Mouse (Mus musculus) intestine, embryonic 14.5 days (tissue): ENCODE results near the gene Samm50. TPM values are rescaled to one million over a fixed set of nuclear protein-coding genes. Genes with fewer than 3 reads are reported as not detected.
A peak's percentile ranks its signal among the peaks of the same experiment; 100 is the strongest.

Experiments used
- ATAC-seq: fragments of 200-750 bp; cut with Nextera tagmentation; replicated peaks from 2 replicates; pipeline ENCODE4 v1.8.0; 2017; ENCODE audit warnings: low read depth, moderate number of reproducible peaks, moderate TSS enrichment, moderate library complexity; ENCODE audit not compliant: low FRiP score, low TSS enrichment
- DNase-seq: peaks from one replicate; pipeline ENCODE4 v3.0.0-alpha.2; 2018; ENCODE audit warnings: low spot score
- H3K27ac ChIP-seq: fragments of 300-500 bp; sonication (generic); 2 replicates; pipeline ENCODE4 v1.5.1; 2014; ENCODE audit warnings: low read depth, mild to moderate bottlenecking, control low read depth
- H3K27me3 ChIP-seq: fragments of 300-500 bp; sonication (generic); replicated peaks from 2 replicates; pipeline ENCODE4 v1.6.1; 2014; ENCODE audit warnings: low read length, control low read depth; ENCODE audit not compliant: control insufficient read depth, insufficient read depth
- H3K36me3 ChIP-seq: fragments of 300-500 bp; sonication (generic); 2 replicates; pipeline ENCODE4 v1.6.1; 2014; ENCODE audit warnings: low read length, control low read depth; ENCODE audit not compliant: control insufficient read depth, insufficient read depth
- H3K4me1 ChIP-seq: fragments of 300-500 bp; sonication (generic); replicated peaks from 2 replicates; pipeline ENCODE4 v1.6.1; 2014; ENCODE audit warnings: low read length, control low read depth, mixed read lengths; ENCODE audit not compliant: control insufficient read depth, insufficient read depth
- H3K4me2 ChIP-seq: fragments of 300-500 bp; sonication (generic); 2 replicates; pipeline ENCODE4 v1.6.1; 2014; ENCODE audit warnings: low read length
- H3K4me3 ChIP-seq: fragments of 300-500 bp; sonication (generic); 2 replicates; pipeline ENCODE4 v1.5.1; 2014; ENCODE audit warnings: low read depth, low read length, control low read depth, mixed read lengths
- H3K9ac ChIP-seq: fragments of 300-500 bp; sonication (generic); 2 replicates; pipeline ENCODE4 v1.6.1; 2014; ENCODE audit warnings: mild to moderate bottlenecking, low read length
- H3K9me3 ChIP-seq: fragments of 300-500 bp; sonication (generic); 2 replicates; pipeline ENCODE4 v1.6.1; 2016; ENCODE audit warnings: low read length, control low read depth; ENCODE audit not compliant: control insufficient read depth
- WGBS: fragments of 180-500 bp; shearing (Covaris S2); extraction: QIAGEN DNeasy Blood & Tissue Kit; methylation state at CpG from one replicate; pipeline ENCODE4 v1.1.7; 2014; 5-methylcytosine and 5-hydroxymethylcytosine counted together
- polyA plus RNA-seq: library from polyadenylated mRNA; unstranded; fragments of >200 nt; fragmentation: Nextera tagmentation; extraction: Ambion mirVana; gene quantifications from 2 replicates; pipeline ENCODE4 v1.2.1, GENCODE M21; 2014

Gene Samm50
- polyA plus RNA-seq, 1 experiment from 2014 or later, result 89.2 TPM

- H3K4me2 ChIP-seq, result no peak overlapping the region; the same call in 1 of the 2 replicates
- peaks cover 10% of the 10 kb centered on the region; the same call in 1 of the 2 replicates for H3K4me1 ChIP-seq
- H3K9me3 ChIP-seq, result no peaks in the 10 kb centered on the region
- no peak overlapping the region for H3K4me3 ChIP-seq
- ATAC-seq, result no peak
- no peaks in the 10 kb centered on the region for H3K36me3 ChIP-seq
- DNase-seq, result peak; percentile 46
- peaks cover 4% of the 10 kb centered on the region; the same call in 1 of the 2 replicates for H3K27me3 ChIP-seq
- WGBS, result 15% methylated on average over 15 of the region's 15 CpGs
- H3K27ac ChIP-seq, result no peak overlapping the region
- H3K9ac ChIP-seq, result no peak overlapping the region
Observed at GRCm38 (mm10) chr15:84238552-84238951, 46.5 kb downstream of the Samm50 start.

- Histone ChIP-seq H3K9ac (no peak overlapping the region), H3K36me3 (no peaks in the 10 kb centered on the region), H3K9me3 (no peaks in the 10 kb centered on the region), H3K27ac (no peak overlapping the region), H3K27me3 (peaks cover 4% of the 10 kb centered on the region; the same call in 1 of the 2 replicates), H3K4me1 (peaks cover 10% of the 10 kb centered on the region; the same call in 1 of the 2 replicates), H3K4me2 (peak overlapping the region; percentile 37), H3K4me3 (no peak overlapping the region)
- no peak for ATAC-seq
- peak; percentile 58 for DNase-seq
- 6% methylated on average over 16 of the region's 16 CpGs for WGBS
Observed at GRCm38 (mm10) chr15:84238991-84239401, 47.0 kb downstream of the Samm50 start.

- no peak overlapping the region for H3K27ac ChIP-seq
- H3K9ac ChIP-seq, result no peak overlapping the region
- no peak overlapping the region for H3K4me2 ChIP-seq
- peaks cover 4% of the 10 kb centered on the region; the same call in 1 of the 2 replicates for H3K27me3 ChIP-seq
- H3K4me1 ChIP-seq, result peaks cover 10% of the 10 kb centered on the region; the same call in 1 of the 2 replicates
- H3K4me3 ChIP-seq, result no peak overlapping the region
- 38% methylated on average over 7 of the region's 7 CpGs for WGBS
- H3K36me3 ChIP-seq, result no peaks in the 10 kb centered on the region
- H3K9me3 ChIP-seq, result no peaks in the 10 kb centered on the region
- no peak for ATAC-seq
- DNase-seq, result no peak
Observed at GRCm38 (mm10) chr15:84241520-84241919, 49.5 kb downstream of the Samm50 start.

GRCm38 (mm10) chr15:84245104-84245503 lies 53.1 kb downstream of the Samm50 start:
- WGBS, result 80% methylated on average over 7 of the region's 7 CpGs
- Histone ChIP-seq H3K4me2 (no peak overlapping the region), H3K36me3 (no peaks in the 10 kb centered on the region), H3K27ac (no peak overlapping the region), H3K4me3 (no peak overlapping the region), H3K4me1 (no peaks in the 10 kb centered on the region), H3K9me3 (0 out of 2 replicates have a peak, but pooled peaks cover 5% of the 10 kb centered on the region), H3K9ac (no peak overlapping the region), H3K27me3 (no peaks in the 10 kb centered on the region)
- ATAC-seq, result no peak
- DNase-seq, result peak; percentile 50

- Histone ChIP-seq H3K4me2 (no peak overlapping the region), H3K27ac (no peak overlapping the region), H3K4me3 (no peak overlapping the region), H3K27me3 (no peaks in the 10 kb centered on the region), H3K9me3 (0 out of 2 replicates have a peak, but pooled peaks cover 5% of the 10 kb centered on the region), H3K9ac (no peak overlapping the region), H3K4me1 (peaks cover 7% of the 10 kb centered on the region), H3K36me3 (no peaks in the 10 kb centered on the region)
- 91% methylated on average over 6 of the region's 6 CpGs for WGBS
- DNase-seq (no peak), ATAC-seq (no peak)
Observed at GRCm38 (mm10) chr15:84246195-84246594, 54.2 kb downstream of the Samm50 start.

GRCm38 (mm10) chr15:84247309-84247708 lies 55.3 kb downstream of the Samm50 start:
- H3K36me3 ChIP-seq, result no peaks in the 10 kb centered on the region
- no peaks in the 10 kb centered on the region for H3K27me3 ChIP-seq
- H3K4me3 ChIP-seq, result no peak overlapping the region
- H3K9ac ChIP-seq, result no peak overlapping the region
- no peak overlapping the region for H3K4me2 ChIP-seq
- 96% methylated on average over 3 of the region's 3 CpGs for WGBS
- DNase-seq (no peak), ATAC-seq (no peak)
- no peak overlapping the region for H3K27ac ChIP-seq
- H3K4me1 ChIP-seq, result peaks cover 7% of the 10 kb centered on the region
- 0 out of 2 replicates have a peak, but pooled peaks cover 5% of the 10 kb centered on the region for H3K9me3 ChIP-seq

- Histone ChIP-seq H3K27me3 (no peaks in the 10 kb centered on the region), H3K4me2 (no peak overlapping the region), H3K9ac (no peak overlapping the region), H3K4me1 (peaks cover 13% of the 10 kb centered on the region), H3K4me3 (no peak overlapping the region), H3K27ac (no peak overlapping the region), H3K9me3 (0 out of 2 replicates have a peak, but pooled peaks cover 5% of the 10 kb centered on the region), H3K36me3 (no peaks in the 10 kb centered on the region)
- ATAC-seq, result no peak
- DNase-seq, result peak; percentile 51
- WGBS, result 48% methylated on average over 13 of the region's 13 CpGs
Observed at GRCm38 (mm10) chr15:84251227-84251626, 59.2 kb downstream of the Samm50 start.

- 93% methylated on average over 7 of the region's 7 CpGs for WGBS
- Histone ChIP-seq H3K9ac (no peak overlapping the region), H3K4me2 (no peak overlapping the region), H3K9me3 (no peaks in the 10 kb centered on the region), H3K4me3 (no peak overlapping the region), H3K27me3 (no peaks in the 10 kb centered on the region), H3K36me3 (no peaks in the 10 kb centered on the region), H3K27ac (no peak overlapping the region), H3K4me1 (peaks cover 13% of the 10 kb centered on the region)
- DNase-seq, result no peak
- ATAC-seq, result no peak
Observed at GRCm38 (mm10) chr15:84252645-84253044, 60.6 kb downstream of the Samm50 start.

- no peak overlapping the region for H3K9ac ChIP-seq
- no peaks in the 10 kb centered on the region for H3K36me3 ChIP-seq
- 41% methylated on average over 11 of the region's 11 CpGs for WGBS
- no peak overlapping the region for H3K4me3 ChIP-seq
- DNase-seq (no peak), ATAC-seq (no peak)
- no peaks in the 10 kb centered on the region for H3K27me3 ChIP-seq
- H3K9me3 ChIP-seq, result no peaks in the 10 kb centered on the region
- H3K27ac ChIP-seq, result no peak overlapping the region
- no peak overlapping the region for H3K4me2 ChIP-seq
- H3K4me1 ChIP-seq, result peaks cover 13% of the 10 kb centered on the region
Observed at GRCm38 (mm10) chr15:84253757-84254156, 61.7 kb downstream of the Samm50 start.
